ENCODE assay signal across 8 mouse cellular contexts in genomic region chr8:84185117-84185516, GRCm38 (mm10). TPM values are rescaled to one million over a fixed set of nuclear protein-coding genes. Genes with fewer than 3 reads are reported as not detected.
DNase-seq lines count a peak whose midpoint lies in the region; ATAC-seq and TF ChIP-seq lines count a peak whose summit lies in the region.
"Had no signal": no experiment of that assay in that cellular context is flagged by ENCODE, and none has a peak within 500 bp of the region (broad histone marks: within the 10 kb centered on the region; RNA-seq: fewer than 3 reads in every experiment).

Gene Nanos3, minus strand, starts transcription at chr8:84185217.

- H3K27ac ChIP-seq in forebrain, embryonic 13.5 days: peak within 1 kb of the TSS; percentile 96
- H3K27ac ChIP-seq in limb, embryonic 14.5 days (replicated peaks; ENCODE audit: low read depth, low read length): peak within 1 kb of the TSS; percentile 96
- peak within 1 kb of the TSS; percentile 64; the same call in 1 of the 2 replicates for H3K27ac ChIP-seq in stomach, embryonic 16.5 days (ENCODE audit: low read length)

- no peak for TF ChIP-seq POLR2A in limb, embryonic 14.5 days (IDR thresholded peaks at IDR 0.05; ENCODE audit: borderline replicate concordance, extremely low read depth, insufficient read depth, insufficient read length)

- H3K36me3 ChIP-seq in megakaryocyte, embryonic 14.5 days (replicated peaks; ENCODE audit: low read length): peaks cover 3% of the 10 kb centered on the region
- H3K36me3 ChIP-seq in forebrain, embryonic 13.5 days (ENCODE audit: poor library complexity, severe bottlenecking): no peaks in the 10 kb centered on the region
- no peaks in the 10 kb centered on the region for H3K36me3 ChIP-seq in limb, embryonic 14.5 days (ENCODE audit: control insufficient read depth, insufficient read depth, low read length)
- no peaks in the 10 kb centered on the region for H3K36me3 ChIP-seq in stomach, embryonic 16.5 days (ENCODE audit: control insufficient read depth, insufficient read depth, low read length)

- H3K27me3 ChIP-seq in megakaryocyte, embryonic 14.5 days (replicated peaks): peaks cover 31% of the 10 kb centered on the region
- no peaks in the 10 kb centered on the region for H3K27me3 ChIP-seq in forebrain, embryonic 13.5 days
- H3K27me3 ChIP-seq in limb, embryonic 14.5 days (ENCODE audit: control insufficient read depth, insufficient read depth, low read length): no peaks in the 10 kb centered on the region
- H3K27me3 ChIP-seq in stomach, embryonic 16.5 days (ENCODE audit: control insufficient read depth, insufficient read depth, low read length): no peaks in the 10 kb centered on the region

- no peak for DNase-seq in limb, embryonic 14.5 days (ENCODE audit: low spot score)
- no peak for DNase-seq in urinary bladder, postnatal 10 days (ENCODE audit: low spot score)
- no peak for DNase-seq in frontal cortex, adult 2 months (ENCODE audit: extremely low spot score in 1 of 2, low spot score in 1 of 2)

- peaks cover 9% of the 10 kb centered on the region; the same call in 1 of the 2 replicates for H3K9me3 ChIP-seq in megakaryocyte, embryonic 14.5 days
- H3K9me3 ChIP-seq in forebrain, embryonic 13.5 days (replicated peaks): no peaks in the 10 kb centered on the region
- H3K9me3 ChIP-seq in limb, embryonic 14.5 days (ENCODE audit: control insufficient read depth, low read length): no peaks in the 10 kb centered on the region
- no peaks in the 10 kb centered on the region for H3K9me3 ChIP-seq in stomach, embryonic 16.5 days (replicated peaks; ENCODE audit: control insufficient read depth, low read length)

- peak within 1 kb of the TSS; percentile 89 for H3K4me2 ChIP-seq in forebrain, embryonic 13.5 days
- peak within 1 kb of the TSS; percentile 85 for H3K4me2 ChIP-seq in limb, embryonic 14.5 days (replicated peaks; ENCODE audit: low read depth, low read length, severe bottlenecking)
- peak within 1 kb of the TSS; percentile 88 for H3K4me2 ChIP-seq in stomach, embryonic 16.5 days (ENCODE audit: low read depth, low read length)

- 95% methylated on average over 7 of the region's 7 CpGs for WGBS in forebrain, embryonic 13.5 days
- WGBS in limb, embryonic 14.5 days: 93% methylated on average over 7 of the region's 7 CpGs
- 94% methylated on average over 7 of the region's 7 CpGs for WGBS in stomach, embryonic 16.5 days

- no peak for ATAC-seq in megakaryocyte, adult 5-6 weeks (ENCODE audit: poor library complexity, severe bottlenecking)
- no peak for ATAC-seq in forebrain, embryonic 13.5 days
- no peak for ATAC-seq in limb, embryonic 14.5 days (ENCODE audit: low FRiP score, low read depth)
- ATAC-seq in stomach, embryonic 16.5 days (ENCODE audit: insufficient read depth, low FRiP score): no peak

- H3K4me3 ChIP-seq in megakaryocyte, embryonic 14.5 days (replicated peaks): peak within 1 kb of the TSS; percentile 92
- peak within 1 kb of the TSS; percentile 81 for H3K4me3 ChIP-seq in forebrain, embryonic 13.5 days
- H3K4me3 ChIP-seq in limb, embryonic 14.5 days (replicated peaks; ENCODE audit: low read length): peak within 1 kb of the TSS; percentile 81
- peak within 1 kb of the TSS; percentile 73 for H3K4me3 ChIP-seq in stomach, embryonic 16.5 days (replicated peaks; ENCODE audit: low read length)

- peak within 1 kb of the TSS; percentile 99 for H3K9ac ChIP-seq in forebrain, embryonic 13.5 days
- peak within 1 kb of the TSS; percentile 99 for H3K9ac ChIP-seq in limb, embryonic 14.5 days (ENCODE audit: low read depth, low read length, severe bottlenecking)
- H3K9ac ChIP-seq in stomach, embryonic 16.5 days (ENCODE audit: low read length): peak within 1 kb of the TSS; percentile 95

- peaks cover 66% of the 10 kb centered on the region for H3K4me1 ChIP-seq in megakaryocyte, embryonic 14.5 days
- H3K4me1 ChIP-seq in forebrain, embryonic 13.5 days: peaks cover 48% of the 10 kb centered on the region
- H3K4me1 ChIP-seq in limb, embryonic 14.5 days (ENCODE audit: control insufficient read depth, insufficient read depth, low read length): peaks cover 33% of the 10 kb centered on the region
- peaks cover 37% of the 10 kb centered on the region for H3K4me1 ChIP-seq in stomach, embryonic 16.5 days (ENCODE audit: control insufficient read depth, insufficient read depth, low read length)

RNA-seq across cellular contexts. Expression of gene Nanos3, which starts in this region (rescaled TPM):
- polyA plus RNA-seq in megakaryocyte, embryonic 14.5 days (2012; ENCODE audit: insufficient read depth, low replicate concordance): 0.87 TPM in 1 of 2 replicates, not detected in the other
- not detected in 2 replicates for total RNA-seq in megakaryocyte, adult 5-6 weeks (2015)
- not detected in 2 replicates for total RNA-seq in megakaryocyte, adult 5-6 weeks (2017)
- polyA plus RNA-seq in forebrain, embryonic 13.5 days (2015; fragmentation: Nextera tagmentation; extraction: Ambion mirVana): 4.7 and 6.5 TPM in 2 replicates
- 3.0 and 4.8 TPM in 2 replicates for polyA plus RNA-seq in limb, embryonic 14.5 days (2012; rRNA removed)
- polyA plus RNA-seq in limb, embryonic 14.5 days (2014; fragmentation: Nextera tagmentation; extraction: Ambion mirVana): 5.4 and 5.8 TPM in 2 replicates
- polyA plus RNA-seq in stomach, embryonic 16.5 days (2015; fragmentation: Nextera tagmentation; extraction: Ambion mirVana): 1.3 TPM in 1 of 2 replicates, not detected in the other
- 2.1 and 2.6 TPM in 2 replicates for polyA plus RNA-seq in frontal cortex, adult 2 months (2012; rRNA removed)
- total RNA-seq: hematopoietic stem cell, adult 5-6 weeks had no signal
